Mouse (Mus musculus): ENCODE data around the gene Gm11939. TPM values are rescaled to one million over a fixed set of nuclear protein-coding genes. Genes with fewer than 3 reads are reported as not detected.

The Gm11939 gene
- polyA plus RNA-seq, 1 experiment from 2014 or later: not detected

DNA sequence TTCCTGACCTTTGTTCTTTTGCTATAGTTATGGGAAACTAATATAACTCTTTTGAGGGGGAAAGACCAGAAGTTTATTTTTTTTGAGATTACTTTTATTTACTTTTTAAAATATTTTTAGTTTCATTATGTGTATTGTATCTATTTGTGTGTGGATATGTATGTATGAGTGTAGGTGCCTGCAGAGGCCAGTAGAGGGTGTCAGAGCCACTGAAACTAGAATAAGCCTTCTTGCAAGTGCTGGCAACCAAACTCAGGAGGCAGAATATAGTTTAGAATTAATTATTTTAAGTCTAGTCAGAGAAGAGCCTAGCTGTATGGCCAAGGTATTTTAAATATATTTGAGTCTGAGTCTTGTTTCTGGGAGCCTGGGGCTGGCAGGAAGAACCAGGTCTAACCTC, 11.4 kb downstream of the Gm11939 start:
- no peaks in the 10 kb centered on the region for H3K4me1 ChIP-seq (ENCODE audit: control insufficient read depth, insufficient read depth, low read length)
- H3K9me3 ChIP-seq (ENCODE audit: control insufficient read depth, low read depth, low read length): no peaks in the 10 kb centered on the region
- H3K9ac ChIP-seq (replicated peaks; ENCODE audit: low read depth, low read length): no peak overlapping the region
- no peak overlapping the region for H3K4me3 ChIP-seq (ENCODE audit: low read depth, low read length)
- H3K27ac ChIP-seq (ENCODE audit: low read length): no peak overlapping the region
- H3K36me3 ChIP-seq (ENCODE audit: control insufficient read depth, insufficient read depth, low read length): no peaks in the 10 kb centered on the region
- no peak for ATAC-seq (ENCODE audit: insufficient number of reproducible peaks, insufficient read depth, low FRiP score, low read depth)
- H3K4me2 ChIP-seq (replicated peaks; ENCODE audit: low read depth, low read length): no peak overlapping the region
- no peaks in the 10 kb centered on the region for H3K27me3 ChIP-seq (ENCODE audit: control insufficient read depth, insufficient read depth, low read length)

DNA sequence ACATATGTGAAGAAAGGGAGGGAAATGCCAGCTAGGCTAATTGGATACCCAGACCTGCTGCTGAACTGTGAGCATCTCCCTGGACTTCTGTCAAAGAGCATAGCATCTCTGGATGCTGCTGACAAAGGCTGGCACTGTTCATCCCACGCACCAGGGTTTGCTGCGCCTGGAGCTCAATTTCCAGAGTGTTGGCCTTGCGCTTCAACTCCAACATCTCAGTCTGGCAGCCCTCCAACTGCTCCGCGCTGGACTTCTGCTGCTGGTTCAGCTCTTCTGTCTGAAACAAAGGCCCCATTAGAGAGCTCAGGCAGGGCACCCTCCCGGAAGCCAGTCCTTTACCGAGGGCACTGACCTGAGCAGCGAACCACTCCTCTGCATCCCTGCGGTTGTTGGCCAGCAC, 19.5 kb downstream of the Gm11939 start:
- Histone ChIP-seq H3K27ac (ENCODE audit: low read length) (no peak overlapping the region), H3K4me2 (replicated peaks; ENCODE audit: low read depth, low read length) (no peak overlapping the region)
- WGBS: 65% methylated on average over 9 of the region's 9 CpGs

DNA sequence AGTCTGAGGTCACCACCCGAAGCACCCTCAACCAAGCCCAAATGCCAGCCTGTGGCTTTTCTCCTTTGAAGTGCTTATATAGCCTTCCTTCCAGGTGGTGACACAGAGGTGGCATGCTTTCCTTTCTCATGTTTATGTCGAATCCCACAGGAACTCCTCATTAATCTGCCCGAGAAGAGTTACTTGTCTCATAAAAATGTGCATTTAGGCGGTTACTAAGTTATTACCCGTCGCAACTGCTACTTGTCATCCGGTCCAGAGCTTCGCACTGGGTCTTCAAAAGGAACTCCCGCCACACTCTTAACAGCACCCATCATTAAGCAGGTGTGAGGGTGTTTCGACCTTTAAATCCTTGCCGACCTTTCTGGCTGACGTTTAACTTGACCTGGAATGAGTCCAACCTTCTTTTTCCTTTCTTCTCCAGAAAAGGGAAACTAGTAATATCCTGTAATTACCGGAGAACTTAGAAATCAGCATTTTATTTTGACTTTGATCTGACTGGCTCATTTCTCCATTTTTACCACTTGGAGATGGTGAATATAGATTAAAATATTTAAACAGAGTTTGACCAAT, 37.9 kb downstream of the Gm11939 start, which contains the start of gene Krt39:
Gene Krt39, minus strand, starts transcription at position 51 of the 573 bp plus-strand sequence.
- ATAC-seq (ENCODE audit: insufficient number of reproducible peaks, insufficient read depth, low FRiP score, low read depth): no peak

More for the DNA sequence above, 19.5 kb downstream of the Gm11939 start:
- Histone ChIP-seq H3K9me3 (ENCODE audit: control insufficient read depth, low read depth, low read length) (no peaks in the 10 kb centered on the region), H3K27me3 (ENCODE audit: control insufficient read depth, insufficient read depth, low read length) (no peaks in the 10 kb centered on the region), H3K4me3 (ENCODE audit: low read depth, low read length) (no peak overlapping the region), H3K36me3 (ENCODE audit: control insufficient read depth, insufficient read depth, low read length) (no peaks in the 10 kb centered on the region), H3K9ac (replicated peaks; ENCODE audit: low read depth, low read length) (no peak overlapping the region), H3K4me1 (ENCODE audit: control insufficient read depth, insufficient read depth, low read length) (no peaks in the 10 kb centered on the region)
- ATAC-seq (ENCODE audit: insufficient number of reproducible peaks, insufficient read depth, low FRiP score, low read depth): no peak

GRCm38 (mm10) chr11:99514098-99514497, 45.2 kb downstream of the Gm11939 start:
- WGBS: 62% methylated on average over 8 of the region's 8 CpGs
- ATAC-seq (ENCODE audit: insufficient number of reproducible peaks, insufficient read depth, low FRiP score, low read depth): peak; percentile 67; the same call in 1 of the 2 replicates

More for the DNA sequence above, 37.9 kb downstream of the Gm11939 start, which contains the start of gene Krt39:
- Histone ChIP-seq H3K4me3 (ENCODE audit: low read depth, low read length) (no peak within 1 kb of the TSS), H3K9me3 (ENCODE audit: control insufficient read depth, low read depth, low read length) (no peaks in the 10 kb centered on the region), H3K9ac (replicated peaks; ENCODE audit: low read depth, low read length) (no peak within 1 kb of the TSS), H3K36me3 (ENCODE audit: control insufficient read depth, insufficient read depth, low read length) (no peaks in the 10 kb centered on the region), H3K4me2 (replicated peaks; ENCODE audit: low read depth, low read length) (no peak within 1 kb of the TSS), H3K27me3 (ENCODE audit: control insufficient read depth, insufficient read depth, low read length) (no peaks in the 10 kb centered on the region), H3K4me1 (ENCODE audit: control insufficient read depth, insufficient read depth, low read length) (no peaks in the 10 kb centered on the region), H3K27ac (ENCODE audit: low read length) (no peak within 1 kb of the TSS)
- WGBS: 72% methylated on average over 13 of the region's 13 CpGs

More at GRCm38 (mm10) chr11:99514098-99514497, 45.2 kb downstream of the Gm11939 start:
- H3K4me3 ChIP-seq (ENCODE audit: low read depth, low read length): no peak overlapping the region
- H3K9ac ChIP-seq (replicated peaks; ENCODE audit: low read depth, low read length): no peak overlapping the region
- no peak overlapping the region for H3K4me2 ChIP-seq (replicated peaks; ENCODE audit: low read depth, low read length)
- no peaks in the 10 kb centered on the region for H3K9me3 ChIP-seq (ENCODE audit: control insufficient read depth, low read depth, low read length)
- no peaks in the 10 kb centered on the region for H3K27me3 ChIP-seq (ENCODE audit: control insufficient read depth, insufficient read depth, low read length)
- no peaks in the 10 kb centered on the region for H3K4me1 ChIP-seq (ENCODE audit: control insufficient read depth, insufficient read depth, low read length)
- H3K36me3 ChIP-seq (ENCODE audit: control insufficient read depth, insufficient read depth, low read length): no peaks in the 10 kb centered on the region
- peak overlapping the region; percentile 34; the same call in 1 of the 2 replicates for H3K27ac ChIP-seq (ENCODE audit: low read length)

Other genes with a start within 250 kb of the Gm11939 start
- not detected in 2 replicates for gene Krt25, start 236.5 kb downstream of the Gm11939 start, polyA plus RNA-seq (2014; fragmentation: Nextera tagmentation; extraction: Ambion mirVana)
- not detected in 2 replicates for gene Krt26, start 221.5 kb downstream of the Gm11939 start, polyA plus RNA-seq (2014; fragmentation: Nextera tagmentation; extraction: Ambion mirVana)
- not detected in 2 replicates for gene Krt27, start 208.4 kb downstream of the Gm11939 start, polyA plus RNA-seq (2014; fragmentation: Nextera tagmentation; extraction: Ambion mirVana)
- gene Krt28, start 184.6 kb downstream of the Gm11939 start, polyA plus RNA-seq (2014; fragmentation: Nextera tagmentation; extraction: Ambion mirVana): 0.21 TPM in 1 of 2 replicates, not detected in the other
- 31.7 and 37.0 TPM in 2 replicates for gene Krt10, start 170.1 kb downstream of the Gm11939 start, polyA plus RNA-seq (2014; fragmentation: Nextera tagmentation; extraction: Ambion mirVana)
- gene Krt12, start 137.2 kb downstream of the Gm11939 start, polyA plus RNA-seq (2014; fragmentation: Nextera tagmentation; extraction: Ambion mirVana): not detected in 2 replicates
- 3.0 and 3.9 TPM in 2 replicates for gene Krt20, start 121.3 kb downstream of the Gm11939 start, polyA plus RNA-seq (2014; fragmentation: Nextera tagmentation; extraction: Ambion mirVana)
- gene Krt23, start 66.3 kb downstream of the Gm11939 start, polyA plus RNA-seq (2014; fragmentation: Nextera tagmentation; extraction: Ambion mirVana): 18.3 and 21.4 TPM in 2 replicates
- not detected in 2 replicates for gene Krt39, start 38.1 kb downstream of the Gm11939 start, polyA plus RNA-seq (2014; fragmentation: Nextera tagmentation; extraction: Ambion mirVana)
- not detected in 2 replicates for gene Krt40, start 16.3 kb downstream of the Gm11939 start, polyA plus RNA-seq (2014; fragmentation: Nextera tagmentation; extraction: Ambion mirVana)
- not detected in 2 replicates for gene Krtap3-3, start 8.6 kb downstream of the Gm11939 start, polyA plus RNA-seq (2014; fragmentation: Nextera tagmentation; extraction: Ambion mirVana)
- not detected in 2 replicates for gene Krtap3-2, start 2.6 kb downstream of the Gm11939 start, polyA plus RNA-seq (2014; fragmentation: Nextera tagmentation; extraction: Ambion mirVana)
- not detected in 2 replicates for gene Krtap3-1, start 7.2 kb upstream of the Gm11939 start, polyA plus RNA-seq (2014; fragmentation: Nextera tagmentation; extraction: Ambion mirVana)
- gene Krtap1-5, start 21.6 kb upstream of the Gm11939 start, polyA plus RNA-seq (2014; fragmentation: Nextera tagmentation; extraction: Ambion mirVana): not detected in 2 replicates
- not detected in 2 replicates for gene Krtap1-4, start 24.2 kb upstream of the Gm11939 start, polyA plus RNA-seq (2014; fragmentation: Nextera tagmentation; extraction: Ambion mirVana)
- not detected in 2 replicates for gene Krtap1-3, start 31.9 kb upstream of the Gm11939 start, polyA plus RNA-seq (2014; fragmentation: Nextera tagmentation; extraction: Ambion mirVana)
- not detected in 2 replicates for gene Krtap9-3, start 38.6 kb upstream of the Gm11939 start, polyA plus RNA-seq (2014; fragmentation: Nextera tagmentation; extraction: Ambion mirVana)
- not detected in 2 replicates for gene Gm11938, start 43.8 kb upstream of the Gm11939 start, polyA plus RNA-seq (2014; fragmentation: Nextera tagmentation; extraction: Ambion mirVana)
- not detected in 2 replicates for gene Gm11937, start 50.7 kb upstream of the Gm11939 start, polyA plus RNA-seq (2014; fragmentation: Nextera tagmentation; extraction: Ambion mirVana)
- not detected in 2 replicates for gene Krtap2-4, start 55.4 kb upstream of the Gm11939 start, polyA plus RNA-seq (2014; fragmentation: Nextera tagmentation; extraction: Ambion mirVana)
- gene Gm11562, start 61.0 kb upstream of the Gm11939 start, polyA plus RNA-seq (2014; fragmentation: Nextera tagmentation; extraction: Ambion mirVana): not detected in 2 replicates
- gene Krtap4-1, start 68.8 kb upstream of the Gm11939 start, polyA plus RNA-seq (2014; fragmentation: Nextera tagmentation; extraction: Ambion mirVana): not detected in 2 replicates
- not detected in 2 replicates for gene Krtap4-2, start 75.6 kb upstream of the Gm11939 start, polyA plus RNA-seq (2014; fragmentation: Nextera tagmentation; extraction: Ambion mirVana)
- gene Krtap4-7, start 84.6 kb upstream of the Gm11939 start, polyA plus RNA-seq (2014; fragmentation: Nextera tagmentation; extraction: Ambion mirVana): not detected in 2 replicates
- gene Gm11555, start 90.8 kb upstream of the Gm11939 start, polyA plus RNA-seq (2014; fragmentation: Nextera tagmentation; extraction: Ambion mirVana): not detected in 2 replicates
- gene Gm11563, start 99.5 kb upstream of the Gm11939 start, polyA plus RNA-seq (2014; fragmentation: Nextera tagmentation; extraction: Ambion mirVana): not detected in 2 replicates
- not detected in 2 replicates for gene Krtap4-6, start 106.5 kb upstream of the Gm11939 start, polyA plus RNA-seq (2014; fragmentation: Nextera tagmentation; extraction: Ambion mirVana)
- not detected in 2 replicates for gene Gm14190, start 131.3 kb upstream of the Gm11939 start, polyA plus RNA-seq (2014; fragmentation: Nextera tagmentation; extraction: Ambion mirVana)
- not detected in 2 replicates for gene Gm14180, start 174.8 kb upstream of the Gm11939 start, polyA plus RNA-seq (2014; fragmentation: Nextera tagmentation; extraction: Ambion mirVana)
- not detected in 2 replicates for gene Gm11595, start 213.4 kb upstream of the Gm11939 start, polyA plus RNA-seq (2014; fragmentation: Nextera tagmentation; extraction: Ambion mirVana)
- not detected in 2 replicates for gene Krtap4-8, start 221.2 kb upstream of the Gm11939 start, polyA plus RNA-seq (2014; fragmentation: Nextera tagmentation; extraction: Ambion mirVana)
- not detected in 2 replicates for gene Krtap4-9, start 225.7 kb upstream of the Gm11939 start, polyA plus RNA-seq (2014; fragmentation: Nextera tagmentation; extraction: Ambion mirVana)
- gene Gm11596, start 234.0 kb upstream of the Gm11939 start, polyA plus RNA-seq (2014; fragmentation: Nextera tagmentation; extraction: Ambion mirVana): not detected in 2 replicates
- gene Gm11569, start 239.5 kb upstream of the Gm11939 start, polyA plus RNA-seq (2014; fragmentation: Nextera tagmentation; extraction: Ambion mirVana): not detected in 2 replicates
- gene Gm11554, start 245.0 kb upstream of the Gm11939 start, polyA plus RNA-seq (2014; fragmentation: Nextera tagmentation; extraction: Ambion mirVana): not detected in 2 replicates